Mouse (Mus musculus): ENCODE data around the gene Etfdh. TPM values are rescaled to one million over a fixed set of nuclear protein-coding genes. Genes with fewer than 3 reads are reported as not detected.
A peak's percentile ranks its signal among the peaks of the same experiment; 100 is the strongest.

Etfdh gene
- polyA plus RNA-seq, 1 experiment from 2014 or later, result 41.1 TPM

DNA sequence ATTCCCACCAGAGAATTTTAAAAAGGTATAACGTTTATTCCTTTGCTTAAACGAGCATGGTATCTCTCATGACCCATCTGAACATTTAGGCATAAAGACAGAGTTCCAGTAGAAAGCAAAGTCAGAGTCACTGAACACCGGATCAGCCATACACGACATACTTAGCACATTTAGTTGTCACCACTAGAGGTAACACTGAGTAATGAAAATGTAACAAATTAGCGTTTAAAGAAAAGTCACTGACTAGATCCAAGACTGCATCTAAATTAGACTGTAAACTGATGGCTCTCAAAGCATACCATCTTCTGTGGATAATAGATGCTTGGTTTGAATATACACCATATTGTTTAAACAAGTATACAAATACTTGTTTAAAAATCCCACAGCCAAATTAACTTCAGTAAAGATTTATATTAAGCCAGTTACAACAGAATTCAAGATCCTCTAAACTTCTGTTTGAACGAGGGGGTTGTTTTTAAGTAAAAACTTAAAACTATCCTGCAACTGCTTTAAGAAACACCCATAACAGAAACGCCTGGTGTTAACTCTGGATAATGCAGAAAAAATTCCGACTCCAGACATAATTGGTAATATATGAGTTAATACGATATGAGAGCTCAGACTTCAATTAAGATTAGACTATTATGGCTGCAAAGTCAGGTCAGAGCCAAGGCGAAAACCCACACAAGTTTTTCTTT lies 1.7 kb downstream of the Etfdh start:
- peak overlapping the region; percentile 95 for H3K27ac ChIP-seq
- H3K36me3 ChIP-seq, result peaks cover 19% of the 10 kb centered on the region
- no peaks in the 10 kb centered on the region for H3K27me3 ChIP-seq (replicated peaks)
- H3K4me1 ChIP-seq, result peaks cover 20% of the 10 kb centered on the region
- peak overlapping the region; percentile 83 for H3K4me2 ChIP-seq
- ATAC-seq, result no peak
- no peaks in the 10 kb centered on the region for H3K9me3 ChIP-seq (replicated peaks)
- 15% methylated on average over 10 of the region's 10 CpGs for WGBS (ENCODE audit: insufficient replicate concordance)
- H3K4me3 ChIP-seq, result peak overlapping the region; percentile 90
- peak overlapping the region; percentile 83 for H3K9ac ChIP-seq

DNA sequence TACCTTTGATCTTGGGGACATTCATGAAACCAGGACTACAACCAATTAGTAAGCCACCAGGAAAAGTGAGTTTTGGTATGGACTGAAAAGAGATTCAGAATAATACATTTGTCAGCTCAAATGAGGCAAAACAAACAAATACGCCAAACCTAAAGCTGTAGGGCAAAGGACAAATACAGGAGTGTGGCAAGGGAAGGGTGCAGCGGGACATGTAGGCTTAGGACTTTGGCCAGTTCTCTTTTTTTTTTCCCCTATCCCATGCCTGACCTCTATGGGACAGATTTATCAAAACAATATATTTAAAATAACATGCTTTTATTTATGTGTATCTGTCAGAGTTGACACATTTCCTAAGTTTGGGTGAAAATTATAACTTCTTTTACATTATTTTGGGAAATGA lies 19.4 kb downstream of the Etfdh start:
- no peak overlapping the region for H3K9ac ChIP-seq
- H3K4me3 ChIP-seq, result no peak overlapping the region
- peaks cover 62% of the 10 kb centered on the region for H3K36me3 ChIP-seq
- no peaks in the 10 kb centered on the region for H3K4me1 ChIP-seq
- WGBS (ENCODE audit: insufficient replicate concordance), result 81% methylated on average over 2 of the region's 2 CpGs
- ATAC-seq, result no peak
- no peaks in the 10 kb centered on the region for H3K27me3 ChIP-seq (replicated peaks)
- no peaks in the 10 kb centered on the region for H3K9me3 ChIP-seq (replicated peaks)
- H3K4me2 ChIP-seq, result no peak overlapping the region
- H3K27ac ChIP-seq, result no peak overlapping the region

DNA sequence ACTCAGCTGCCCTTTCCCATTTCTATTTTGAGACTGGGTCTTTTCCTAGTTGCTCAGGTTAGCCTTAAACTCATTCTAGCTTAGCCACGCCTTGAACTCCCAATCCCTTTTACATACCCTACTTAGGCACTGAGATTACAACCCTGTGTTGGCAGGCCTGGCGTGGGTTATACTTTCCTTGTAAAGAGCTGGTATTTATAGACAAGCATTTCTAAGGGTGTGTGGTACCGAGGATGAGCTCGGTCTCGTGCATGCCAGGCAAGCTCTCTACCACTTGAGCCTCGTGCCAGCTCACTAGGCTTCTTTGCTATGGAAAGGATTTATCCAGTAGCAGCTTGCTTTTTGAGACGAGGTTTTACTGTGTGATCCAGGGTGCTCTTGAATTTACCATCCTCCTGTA lies 33.8 kb downstream of the Etfdh start:
- Histone ChIP-seq H3K27me3 (replicated peaks) (no peaks in the 10 kb centered on the region), H3K27ac (no peak overlapping the region), H3K9me3 (replicated peaks) (no peaks in the 10 kb centered on the region), H3K4me2 (no peak overlapping the region), H3K4me1 (peaks cover 24% of the 10 kb centered on the region), H3K36me3 (peaks cover 71% of the 10 kb centered on the region), H3K4me3 (no peak overlapping the region), H3K9ac (no peak overlapping the region)
- WGBS (ENCODE audit: insufficient replicate concordance), result 86% methylated on average over 7 of the region's 7 CpGs
- ATAC-seq, result no peak

DNA sequence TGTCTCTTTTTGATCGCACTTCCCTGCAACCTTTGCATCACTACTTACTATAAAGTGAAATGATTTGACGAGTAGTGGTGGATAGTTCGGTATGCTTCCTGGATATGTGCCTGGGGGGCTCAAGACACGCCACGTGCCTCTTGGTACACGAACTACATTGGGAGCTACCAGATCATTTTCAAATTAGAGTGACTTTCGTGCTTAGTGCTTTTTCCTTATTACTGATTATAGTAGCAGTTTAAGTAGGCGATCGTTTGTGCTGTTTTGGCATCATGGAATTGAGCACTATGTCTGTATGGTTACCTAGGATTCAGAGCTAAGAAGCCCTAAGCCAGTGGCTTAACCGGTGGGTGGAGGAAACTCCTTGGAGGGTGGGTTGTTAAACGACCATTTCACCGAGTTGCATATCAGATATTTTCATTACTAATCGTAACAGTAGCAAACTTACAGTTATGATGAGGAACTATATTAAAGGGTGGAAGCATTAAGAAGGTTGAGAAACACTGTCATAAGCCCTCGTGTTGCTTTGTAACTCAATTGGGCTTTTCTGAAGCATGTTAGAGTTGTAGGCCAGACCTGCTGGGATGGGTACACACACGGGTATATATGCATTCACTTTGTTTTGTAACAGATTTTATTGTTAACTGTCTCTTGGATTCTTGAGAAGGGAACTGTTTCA lies 37.4 kb downstream of the Etfdh start:
- peak overlapping the region; percentile 89 for H3K4me3 ChIP-seq
- H3K27ac ChIP-seq, result peak overlapping the region; percentile 89
- H3K4me2 ChIP-seq, result peak overlapping the region; percentile 81
- peaks cover 38% of the 10 kb centered on the region for H3K36me3 ChIP-seq
- no peaks in the 10 kb centered on the region for H3K27me3 ChIP-seq (replicated peaks)
- no peaks in the 10 kb centered on the region for H3K9me3 ChIP-seq (replicated peaks)
- no peak for ATAC-seq
- peaks cover 36% of the 10 kb centered on the region for H3K4me1 ChIP-seq
- WGBS (ENCODE audit: insufficient replicate concordance), result under 1% methylated on average over 15 of the region's 15 CpGs
- peak overlapping the region; percentile 92 for H3K9ac ChIP-seq

DNA sequence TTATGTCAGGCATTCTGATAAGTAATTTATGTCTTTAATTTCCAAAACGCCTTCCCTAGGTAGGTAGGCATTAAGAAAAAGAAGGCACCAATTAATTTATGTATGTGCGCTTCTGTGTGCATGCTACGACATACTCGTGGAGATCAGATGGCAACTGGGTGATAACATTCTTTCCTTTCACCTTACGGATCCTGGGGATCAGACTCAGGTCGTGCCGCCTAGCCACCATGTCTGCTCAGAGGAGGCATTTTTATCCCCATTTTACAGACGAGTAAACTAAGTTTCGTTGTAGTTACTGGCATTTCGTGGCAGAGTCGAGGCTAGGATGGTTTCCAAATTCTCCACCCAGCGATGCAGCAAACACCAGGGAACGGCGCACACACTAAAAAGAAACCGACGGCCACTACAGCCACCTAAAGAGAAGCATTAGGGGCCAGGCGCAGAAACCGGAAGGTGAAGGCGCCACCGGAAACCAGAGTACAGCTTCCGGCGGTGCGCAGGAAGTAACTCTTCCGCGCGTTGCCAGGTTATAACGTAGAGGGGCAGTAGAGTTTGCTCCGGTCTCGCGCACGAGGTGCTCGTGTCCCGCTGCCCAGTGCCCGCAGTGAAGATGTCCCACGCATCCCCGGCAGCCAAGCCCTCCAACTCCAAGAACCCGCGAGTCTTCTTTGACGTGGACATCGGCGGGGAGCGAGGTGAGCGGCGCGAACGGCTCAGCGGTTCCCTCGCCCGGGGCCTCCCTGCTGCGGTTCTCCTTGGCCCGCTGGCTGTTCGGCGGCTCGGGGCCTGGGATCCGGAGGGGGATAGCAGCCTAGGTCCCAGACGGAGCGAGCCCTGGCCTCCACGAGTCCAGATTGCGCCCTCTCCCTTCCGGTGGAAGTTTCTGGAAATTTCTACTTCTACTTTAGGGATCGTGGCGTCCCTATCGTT lies 38.2 kb downstream of the Etfdh start, which contains the start of gene Ppid:
Ppid (plus strand) TSS at position 480 of the 930 bp plus-strand sequence.
- peak within 1 kb of the TSS; percentile 92 for H3K9ac ChIP-seq
- peaks cover 30% of the 10 kb centered on the region for H3K36me3 ChIP-seq
- peak within 1 kb of the TSS; percentile 81 for H3K4me2 ChIP-seq
- 1% methylated on average over 63 of the region's 63 CpGs for WGBS (ENCODE audit: insufficient replicate concordance)
- H3K4me3 ChIP-seq, result peak within 1 kb of the TSS; percentile 89
- H3K27me3 ChIP-seq (replicated peaks), result no peaks in the 10 kb centered on the region
- H3K9me3 ChIP-seq (replicated peaks), result no peaks in the 10 kb centered on the region
- peak within 1 kb of the TSS; percentile 89 for H3K27ac ChIP-seq
- H3K4me1 ChIP-seq, result peaks cover 39% of the 10 kb centered on the region
- ATAC-seq, result peak; percentile 92

DNA sequence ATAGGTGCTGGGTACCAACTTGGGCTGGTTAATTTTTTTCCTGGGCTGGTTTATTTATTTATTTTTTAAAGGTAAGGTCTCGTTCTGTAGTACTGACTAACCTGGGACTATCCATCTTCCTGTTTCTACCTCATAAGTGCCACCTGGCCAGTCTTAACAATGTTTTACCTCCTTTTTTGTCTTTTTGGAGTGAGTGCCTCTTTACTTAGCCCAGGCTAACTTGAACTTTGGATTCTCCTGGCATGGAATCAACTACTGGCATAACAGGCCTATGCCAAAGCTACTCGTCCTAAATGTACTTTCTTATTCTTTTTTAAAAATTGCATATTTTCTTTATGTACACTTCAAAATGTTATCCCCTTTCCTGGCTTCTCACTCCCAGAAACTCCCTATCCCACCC lies 39.6 kb downstream of the Etfdh start:
- ATAC-seq, result no peak
- no peaks in the 10 kb centered on the region for H3K27me3 ChIP-seq (replicated peaks)
- H3K36me3 ChIP-seq, result peaks cover 17% of the 10 kb centered on the region
- H3K4me3 ChIP-seq, result no peak overlapping the region
- no peak overlapping the region for H3K4me2 ChIP-seq
- no peak overlapping the region for H3K27ac ChIP-seq
- WGBS (ENCODE audit: insufficient replicate concordance), result 72% methylated on average over 2 of the region's 2 CpGs
- H3K9me3 ChIP-seq (replicated peaks), result no peaks in the 10 kb centered on the region
- peaks cover 39% of the 10 kb centered on the region for H3K4me1 ChIP-seq
- H3K9ac ChIP-seq, result no peak overlapping the region

DNA sequence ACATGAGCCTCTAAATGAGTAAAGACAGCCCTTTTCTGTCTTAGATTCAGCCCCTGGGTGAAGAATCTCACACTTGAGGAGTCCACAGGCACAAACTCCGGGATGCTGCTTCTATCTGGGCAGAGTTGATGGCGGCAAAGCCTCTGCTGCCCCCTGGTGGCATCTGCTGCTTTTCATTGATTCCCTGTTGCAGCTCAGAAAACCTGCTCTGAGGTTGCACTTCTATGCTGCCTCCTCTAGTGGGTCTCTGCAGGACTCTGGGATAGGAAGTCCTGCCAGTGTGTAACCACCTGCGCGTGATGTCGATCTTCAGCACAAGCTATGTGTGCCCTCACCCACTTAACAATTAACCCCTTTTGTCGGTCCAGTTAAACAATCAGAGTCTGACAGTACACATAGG lies 42.5 kb downstream of the Etfdh start:
- WGBS (ENCODE audit: insufficient replicate concordance), result 3% methylated on average over 6 of the region's 6 CpGs

DNA sequence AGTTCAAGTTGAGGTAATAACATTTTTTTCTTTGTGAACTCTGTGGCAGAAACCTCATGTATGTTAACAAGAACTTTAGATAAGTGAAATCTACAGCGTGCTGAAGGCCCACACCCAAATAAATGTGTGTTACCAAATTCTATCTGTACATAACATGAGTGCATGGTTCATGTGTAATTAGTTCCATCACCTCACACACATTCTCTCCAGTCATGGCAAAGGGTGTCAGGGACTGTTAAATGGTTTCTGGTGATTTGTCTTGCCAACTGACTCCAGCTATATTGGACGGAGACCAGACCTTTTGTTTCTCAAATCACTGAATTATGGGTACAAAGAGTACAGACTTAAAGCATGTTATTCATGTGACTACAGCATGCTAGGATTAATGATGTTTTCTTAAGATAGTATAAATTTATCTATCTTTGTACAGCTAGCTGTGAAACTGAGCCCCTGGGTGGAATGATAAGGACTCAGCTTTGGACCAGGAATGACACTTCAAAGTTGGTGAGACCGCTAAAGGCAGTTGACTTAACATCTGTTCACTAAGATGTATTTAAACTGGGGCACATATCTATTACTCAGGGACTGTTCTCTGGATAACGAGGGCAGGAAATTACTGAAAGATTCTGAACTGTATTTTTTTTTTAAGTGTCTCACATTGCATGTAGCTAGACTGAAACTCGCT lies 49.3 kb downstream of the Etfdh start:
- Histone ChIP-seq H3K4me3 (no peak overlapping the region), H3K4me2 (peak overlapping the region; percentile 47), H3K36me3 (no peaks in the 10 kb centered on the region), H3K9me3 (replicated peaks) (no peaks in the 10 kb centered on the region), H3K27ac (peak overlapping the region; percentile 91), H3K9ac (no peak overlapping the region; the same call in 1 of the 2 replicates), H3K4me1 (peaks cover 71% of the 10 kb centered on the region), H3K27me3 (replicated peaks) (no peaks in the 10 kb centered on the region)
- WGBS (ENCODE audit: insufficient replicate concordance), result 23% methylated on average over 5 of the region's 5 CpGs
- peak; percentile 93 for ATAC-seq

More for the DNA sequence above, 42.5 kb downstream of the Etfdh start:
- Histone ChIP-seq H3K4me1 (peaks cover 31% of the 10 kb centered on the region), H3K4me2 (peak overlapping the region; percentile 42), H3K9ac (peak overlapping the region; percentile 44; the same call in 1 of the 2 replicates), H3K4me3 (no peak overlapping the region), H3K9me3 (replicated peaks) (no peaks in the 10 kb centered on the region), H3K27ac (no peak overlapping the region), H3K27me3 (replicated peaks) (no peaks in the 10 kb centered on the region), H3K36me3 (no peaks in the 10 kb centered on the region)
- peak; percentile 67 for ATAC-seq

DNA sequence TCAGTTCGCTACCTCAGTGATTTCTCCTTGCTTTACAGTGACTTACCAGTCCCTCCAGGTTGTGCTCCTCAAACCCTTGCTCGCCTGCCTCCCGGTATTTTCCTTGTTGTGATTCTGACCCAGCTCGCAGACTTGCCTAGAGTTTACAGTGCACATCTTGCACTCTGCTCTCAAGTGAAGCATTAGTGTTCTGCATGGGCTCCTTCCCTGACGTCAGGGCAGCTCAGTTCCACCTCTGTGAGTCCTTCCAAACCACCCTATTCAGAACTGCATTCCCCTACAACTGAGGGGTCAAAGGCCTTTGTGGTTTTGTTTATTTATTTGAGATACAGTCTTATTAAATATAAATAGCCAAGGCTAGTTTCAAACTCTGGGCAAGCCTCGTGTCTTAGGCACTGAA lies 51.1 kb downstream of the Etfdh start:
- ATAC-seq, result no peak
- no peaks in the 10 kb centered on the region for H3K27me3 ChIP-seq (replicated peaks)
- no peak overlapping the region for H3K9ac ChIP-seq
- no peak overlapping the region for H3K4me2 ChIP-seq
- whole genome bisulfite sequencing (ENCODE audit: insufficient replicate concordance), result 72% methylated on average over 6 of the region's 6 CpGs
- peak overlapping the region; percentile 59 for H3K27ac ChIP-seq
- H3K4me3 ChIP-seq, result no peak overlapping the region
- H3K36me3 ChIP-seq, result no peaks in the 10 kb centered on the region
- no peaks in the 10 kb centered on the region for H3K9me3 ChIP-seq (replicated peaks)
- peaks cover 82% of the 10 kb centered on the region for H3K4me1 ChIP-seq

DNA sequence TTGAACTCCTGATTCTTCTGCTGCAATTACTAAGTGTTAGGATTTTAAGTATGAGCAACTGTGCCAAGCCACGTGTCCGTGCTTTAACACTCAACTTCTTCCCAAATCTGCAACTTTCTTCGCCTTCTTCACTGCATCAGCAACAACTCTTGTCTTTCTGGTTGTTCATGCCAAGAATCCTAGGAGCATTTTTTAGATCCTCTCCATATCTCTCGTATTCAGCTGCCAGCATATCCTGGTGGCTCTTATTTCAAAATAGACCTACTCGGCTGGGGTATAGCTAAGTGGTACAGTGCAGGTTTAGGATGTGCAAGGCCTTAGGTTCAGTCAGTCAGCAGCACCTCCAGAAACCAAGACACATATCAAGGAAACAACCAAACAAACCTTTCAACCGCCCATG lies 51.7 kb downstream of the Etfdh start:
- Histone ChIP-seq H3K4me3 (no peak overlapping the region), H3K9ac (no peak overlapping the region), H3K4me2 (no peak overlapping the region), H3K27ac (peak overlapping the region; percentile 59; the same call in 1 of the 2 replicates), H3K4me1 (peaks cover 86% of the 10 kb centered on the region), H3K27me3 (replicated peaks) (no peaks in the 10 kb centered on the region), H3K36me3 (no peaks in the 10 kb centered on the region), H3K9me3 (replicated peaks) (no peaks in the 10 kb centered on the region)
- no peak for ATAC-seq
- 76% methylated on average over 6 of the region's 6 CpGs for WGBS (ENCODE audit: insufficient replicate concordance)

DNA sequence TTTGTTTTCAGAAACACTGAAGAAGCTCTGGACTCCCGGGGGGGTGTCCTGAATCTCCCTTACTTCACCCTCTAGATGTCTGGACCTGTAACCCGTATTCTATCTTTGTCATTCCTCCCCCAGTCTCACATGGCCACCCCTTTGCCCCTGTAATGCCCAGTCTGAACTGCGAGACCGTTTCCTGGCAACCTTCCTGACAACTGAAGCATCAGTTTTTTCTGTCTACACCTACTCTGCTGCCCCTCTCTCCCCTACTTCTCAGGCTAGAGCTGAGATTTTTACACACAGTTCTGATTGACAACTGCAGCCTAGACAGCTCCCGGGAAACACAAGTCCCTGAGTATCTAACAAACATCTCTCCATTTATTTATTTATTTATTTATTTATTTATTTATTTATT lies 52.4 kb downstream of the Etfdh start:
- 44% methylated on average over 5 of the region's 5 CpGs for WGBS (ENCODE audit: insufficient replicate concordance)
- H3K4me2 ChIP-seq, result no peak overlapping the region
- no peak overlapping the region for H3K4me3 ChIP-seq
- no peaks in the 10 kb centered on the region for H3K9me3 ChIP-seq (replicated peaks)
- peaks cover 84% of the 10 kb centered on the region for H3K4me1 ChIP-seq
- H3K27me3 ChIP-seq (replicated peaks), result no peaks in the 10 kb centered on the region
- ATAC-seq, result no peak
- no peak overlapping the region for H3K9ac ChIP-seq
- no peak overlapping the region for H3K27ac ChIP-seq
- no peaks in the 10 kb centered on the region for H3K36me3 ChIP-seq

Data from liver, embryonic 12.5 days (tissue).